Mouse (Mus musculus) heart, adult 10 weeks (tissue): ENCODE results near the gene Pja2. TPM values are rescaled to one million over a fixed set of nuclear protein-coding genes. Genes with fewer than 3 reads are reported as not detected.

Experiments used
- polyA plus RNA-seq: library from polyadenylated mRNA; stranded (reverse); fragments of 350-450 nt; fragmentation: Illumina TruSeq; extraction: RNeasy Lipid Tissue Mini Kit (QIAGEN cat#74804); gene quantifications from one replicate; pipeline ENCODE4 v1.2.3, GENCODE M21; 2014; ENCODE audit warnings: low read depth, low replicate concordance

The Pja2 gene
- 91.0 TPM for polyA plus RNA-seq

DNA sequence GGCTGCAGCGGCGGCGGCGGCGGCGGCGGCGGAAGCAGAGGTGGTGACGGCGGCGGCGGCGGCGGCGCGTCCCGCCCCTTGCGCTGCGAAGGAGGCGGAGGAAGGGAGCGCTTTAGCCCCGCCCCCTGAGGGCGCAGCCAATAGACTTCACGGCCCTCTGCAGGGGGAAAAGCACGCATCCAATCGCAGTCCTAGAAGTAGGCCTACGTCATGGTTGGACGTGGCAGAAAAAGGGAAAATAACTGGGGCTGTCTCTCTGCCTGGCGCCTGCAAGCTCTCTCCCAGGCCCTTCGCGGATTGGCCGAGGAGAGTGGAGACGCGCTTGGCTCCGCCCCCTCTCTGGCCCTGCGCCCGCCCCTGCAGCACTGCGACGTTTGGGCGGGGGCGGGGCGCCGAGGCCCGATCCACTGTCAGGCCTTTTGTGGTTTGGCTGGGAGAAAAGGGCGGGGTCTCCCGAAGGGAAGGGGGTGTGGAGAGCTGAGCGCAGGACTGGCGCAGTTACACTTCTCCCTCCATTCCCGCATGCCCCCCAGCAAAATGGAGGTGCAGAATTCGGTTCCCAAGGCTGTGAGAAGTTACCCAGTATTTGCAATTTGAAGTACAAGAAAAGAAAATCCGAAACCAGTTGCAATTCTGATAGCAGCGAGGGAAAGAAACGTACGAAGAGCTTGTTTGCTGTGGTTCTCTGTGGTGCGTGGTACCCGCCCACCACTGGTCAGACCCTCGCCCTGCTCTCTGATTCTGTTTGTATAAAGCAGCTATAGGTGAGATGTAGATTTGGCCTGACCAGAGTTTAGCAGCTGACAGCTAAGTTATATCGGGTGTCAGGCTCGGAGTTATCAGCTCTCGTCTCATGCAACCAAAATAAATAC is at the start of gene Pja2:
TSS of gene Pja2 (minus strand) at position 19 of the 872 bp plus-strand sequence.

